Mouse (Mus musculus) kidney, adult 18-20 months (tissue): ENCODE measurements at regions not wholly inside any gene's neighbourhood (a gene's known extent, or its start where the extent isn't known, plus 50 kb on each side); places are given as distances from the start of the nearest gene placed in this dataset.
A peak's percentile ranks its signal among the peaks of the same experiment; 100 is the strongest.
"Not testable (repeated sequence)": the region's sequence is repeated elsewhere in the genome, so short reads cannot be mapped to it uniquely, and the experiment has no call there.

ENCODE experiments used
- DNase-seq: peaks from one replicate; pipeline ENCODE4 v3.0.0; 2021

- no peak for DNase-seq
Observed at GRCm38 (mm10) chr5:148820476-148820875, 108.6 kb downstream of the Katnal1 start.

GRCm38 (mm10) chr5:148819423-148819822 is 109.7 kb downstream of the Katnal1 start:
- DNase-seq: peak; percentile 35

GRCm38 (mm10) chr5:148818746-148819145 is 110.4 kb downstream of the Katnal1 start:
- DNase-seq: no peak

GRCm38 (mm10) chr5:148812840-148813239 is 116.3 kb downstream of the Katnal1 start:
- no peak for DNase-seq

- peak; percentile 68 for DNase-seq
Observed at GRCm38 (mm10) chr5:148812016-148812415, 117.1 kb downstream of the Katnal1 start.

- no peak for DNase-seq
Observed at GRCm38 (mm10) chr5:148809485-148809884, 119.6 kb downstream of the Katnal1 start.

- DNase-seq: no peak
Observed at GRCm38 (mm10) chr5:148809055-148809454, 120.1 kb downstream of the Katnal1 start.

- peak; percentile 71 for DNase-seq
Observed at GRCm38 (mm10) chr5:148808426-148808825, 120.7 kb downstream of the Katnal1 start.

- no peak for DNase-seq
Observed at GRCm38 (mm10) chr5:148807612-148808011, 121.5 kb downstream of the Katnal1 start.

- DNase-seq: no peak
Observed at GRCm38 (mm10) chr5:148805030-148805429, 124.1 kb downstream of the Katnal1 start.

GRCm38 (mm10) chr5:148803772-148804171 is 125.3 kb downstream of the Katnal1 start:
- DNase-seq: no peak

GRCm38 (mm10) chr5:148802720-148803119 is 126.4 kb downstream of the Katnal1 start:
- no peak for DNase-seq

GRCm38 (mm10) chr5:148798541-148798940 is 130.6 kb downstream of the Katnal1 start:
- DNase-seq: no peak

- no peak for DNase-seq
Observed at GRCm38 (mm10) chr5:148796072-148796471, 133.0 kb downstream of the Katnal1 start.

GRCm38 (mm10) chr5:148794465-148794864 is 134.7 kb downstream of the Katnal1 start:
- DNase-seq: peak; percentile 82

GRCm38 (mm10) chr5:148792736-148793440 is 136.2 kb downstream of the Katnal1 start:
- DNase-seq: peak; percentile 89

- DNase-seq: no peak
Observed at GRCm38 (mm10) chr5:148791651-148792050, 137.5 kb downstream of the Katnal1 start.

GRCm38 (mm10) chr5:148790343-148790742 is 138.8 kb downstream of the Katnal1 start:
- not testable (repeated sequence) for DNase-seq

GRCm38 (mm10) chr5:148789823-148790222 is 139.3 kb downstream of the Katnal1 start:
- no peak for DNase-seq

- DNase-seq: peak; percentile 82
Observed at GRCm38 (mm10) chr5:148789147-148789566, 140.0 kb downstream of the Katnal1 start.

- no peak for DNase-seq
Observed at GRCm38 (mm10) chr5:148788690-148789089, 140.4 kb downstream of the Katnal1 start.

GRCm38 (mm10) chr5:148787270-148787669 is 141.8 kb downstream of the Katnal1 start:
- DNase-seq: no peak

- not testable (repeated sequence) for DNase-seq
Observed at GRCm38 (mm10) chr5:148781076-148781475, 148.0 kb downstream of the Katnal1 start.

GRCm38 (mm10) chr5:148776796-148777659 is 152.1 kb downstream of the Katnal1 start:
- DNase-seq: no peak
